Mouse (Mus musculus) lung, postnatal 0 days (tissue): ENCODE results near the gene Ndufa3.

ENCODE experiments used
- CTCF ChIP-seq: IDR thresholded peaks from 2 replicates; pipeline ENCODE4 v1.5.1; 2016; ENCODE audit warnings: antibody characterized with exemption, mild to moderate bottlenecking
- EP300 ChIP-seq: IDR thresholded peaks from 2 replicates; pipeline ENCODE4 v1.6.1; 2016; ENCODE audit warnings: antibody characterized with exemption, mild to moderate bottlenecking, control low read depth

GRCm38 (mm10) chr7:3595146-3595545 lies 22.0 kb upstream of the Ndufa3 start:
- no peak for TF ChIP-seq CTCF
- no peak for TF ChIP-seq EP300
